Mouse (Mus musculus): ENCODE results near the gene Cntn1.

Cntn1 gene

DNA sequence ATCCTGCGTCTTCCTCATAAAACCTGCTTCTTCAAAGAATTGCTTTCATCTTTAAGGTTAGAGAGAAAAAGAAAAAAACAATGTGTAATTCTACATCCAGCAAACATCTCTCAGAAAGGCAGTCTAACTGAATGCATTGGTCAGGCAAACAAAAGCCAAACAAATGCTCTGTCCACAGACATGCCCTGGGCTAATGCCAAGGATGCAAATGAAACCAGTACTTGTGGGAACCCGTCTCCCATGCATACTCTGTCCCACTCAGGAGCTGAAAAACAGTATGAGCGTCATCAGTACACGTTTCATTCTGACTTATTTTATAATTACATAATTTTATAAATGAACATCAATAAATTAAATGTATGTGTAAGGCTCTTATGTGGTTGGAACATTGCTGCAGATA lies 91.0 kb downstream of the Cntn1 start:
- no peak for DNase-seq

DNA sequence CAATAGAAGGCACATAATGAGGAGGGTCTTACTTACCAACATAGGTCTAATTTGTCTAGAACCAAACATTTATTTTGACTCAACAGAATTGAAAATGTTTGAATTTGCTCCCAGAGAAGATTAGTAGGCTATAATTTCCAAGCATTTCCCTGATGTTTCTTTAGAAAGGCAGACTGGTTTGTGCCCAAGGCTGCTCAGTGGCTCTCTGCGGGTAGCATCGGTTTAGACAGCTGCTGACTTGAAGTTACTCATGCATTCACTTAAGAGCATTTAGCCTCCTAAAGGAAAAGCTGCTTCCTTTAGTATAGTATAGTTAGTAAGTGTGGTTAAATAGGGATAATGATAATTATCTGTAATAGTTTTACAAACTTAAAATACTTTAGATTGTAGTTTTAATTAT lies 104.0 kb downstream of the Cntn1 start:
- no peak for DNase-seq

DNA sequence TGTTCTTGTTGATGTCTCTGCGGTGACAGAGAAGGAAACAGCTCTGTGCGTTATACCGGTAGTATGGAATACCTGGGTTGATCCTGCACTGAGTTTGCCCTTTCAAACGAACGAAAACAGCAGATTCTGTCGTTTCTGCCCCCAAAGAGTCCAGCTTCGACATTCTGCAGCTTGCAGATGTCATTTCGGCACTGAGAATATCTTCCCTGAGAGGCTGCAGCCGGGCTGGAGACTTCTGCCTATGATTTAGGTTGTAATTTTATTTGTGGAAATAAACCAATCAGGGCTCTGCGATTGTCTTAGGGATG lies 109.8 kb downstream of the Cntn1 start:
- DNase-seq: no peak

DNA sequence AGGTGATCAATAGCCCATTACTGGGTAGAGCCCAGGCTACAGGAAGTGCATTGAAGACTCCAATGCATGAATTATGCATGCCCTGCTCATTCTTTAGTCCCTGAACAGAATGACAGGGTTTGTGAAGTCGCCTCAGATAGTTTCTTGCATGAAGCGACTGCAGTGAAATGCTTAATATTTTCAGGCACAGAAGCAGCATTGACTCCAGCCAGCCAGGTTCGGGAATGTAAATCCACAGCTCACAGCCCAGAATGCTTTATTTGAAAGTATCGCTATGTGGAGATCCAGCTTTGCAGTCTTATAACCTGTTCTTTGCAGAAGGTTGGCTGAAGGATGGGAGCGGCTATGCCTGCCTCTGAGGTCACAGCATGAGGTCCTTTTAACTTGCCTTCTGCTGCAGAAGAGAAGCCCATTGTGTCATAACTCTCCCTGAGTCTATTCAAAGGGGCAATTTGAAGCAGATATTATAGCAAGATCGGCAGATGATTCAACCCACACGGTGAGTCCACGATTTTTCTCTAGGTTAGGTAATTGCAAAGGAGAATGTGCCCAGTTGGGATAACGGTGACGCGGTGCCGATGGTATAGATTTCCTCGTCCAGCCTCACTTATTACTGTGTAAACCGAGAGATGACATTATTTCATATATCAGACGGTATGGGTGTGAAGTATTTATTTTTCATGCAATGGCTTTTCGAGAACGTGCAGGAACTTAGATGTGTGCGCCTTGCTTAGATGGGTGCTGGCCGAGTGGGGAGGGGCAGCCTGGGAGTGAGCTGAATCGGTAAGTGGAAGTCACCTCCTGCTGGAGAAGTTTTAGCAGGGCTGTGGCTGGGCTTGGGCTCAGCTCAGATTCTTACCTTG lies 110.4 kb downstream of the Cntn1 start:
- DNase-seq: no peak

DNA sequence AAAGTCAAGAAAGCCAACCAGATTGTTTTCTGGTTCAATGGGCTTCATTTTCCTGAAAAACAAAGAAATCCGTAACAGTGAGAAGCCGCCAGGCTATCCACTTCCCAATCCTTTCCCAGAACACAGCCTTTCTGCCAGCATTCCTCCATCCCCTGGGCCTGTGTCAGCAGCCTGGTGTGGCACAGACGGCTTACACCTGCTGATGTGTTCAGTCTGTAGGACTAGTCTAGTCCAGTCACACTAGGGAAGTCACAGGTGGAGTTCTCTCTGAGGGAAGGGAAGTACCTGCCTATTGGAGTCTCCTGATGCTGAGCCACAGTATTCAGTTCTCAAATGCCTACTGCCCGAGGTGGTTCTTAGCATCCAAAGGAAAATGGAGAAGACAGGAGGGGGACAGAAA lies 111.9 kb downstream of the Cntn1 start:
- no peak for DNase-seq

DNA sequence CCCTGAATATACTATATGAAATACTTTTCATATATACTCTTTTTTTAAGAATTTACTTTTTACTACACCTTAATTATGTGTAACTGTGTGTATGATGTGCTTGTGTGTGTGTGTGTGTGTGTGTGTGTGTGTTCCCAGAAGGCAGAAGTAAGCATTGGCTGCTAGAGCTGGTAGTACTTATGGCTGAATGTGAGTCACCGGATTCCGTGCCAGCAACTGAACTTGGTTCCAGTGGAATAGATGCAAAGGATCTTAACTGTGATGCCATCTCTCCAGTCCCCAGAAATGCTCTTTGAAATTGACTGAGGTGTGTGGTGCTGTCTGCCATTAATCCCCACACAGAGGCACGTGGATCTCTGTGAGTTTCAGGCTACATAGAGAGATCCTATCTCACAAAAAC lies 113.2 kb downstream of the Cntn1 start:
- DNase-seq: no peak

DNA sequence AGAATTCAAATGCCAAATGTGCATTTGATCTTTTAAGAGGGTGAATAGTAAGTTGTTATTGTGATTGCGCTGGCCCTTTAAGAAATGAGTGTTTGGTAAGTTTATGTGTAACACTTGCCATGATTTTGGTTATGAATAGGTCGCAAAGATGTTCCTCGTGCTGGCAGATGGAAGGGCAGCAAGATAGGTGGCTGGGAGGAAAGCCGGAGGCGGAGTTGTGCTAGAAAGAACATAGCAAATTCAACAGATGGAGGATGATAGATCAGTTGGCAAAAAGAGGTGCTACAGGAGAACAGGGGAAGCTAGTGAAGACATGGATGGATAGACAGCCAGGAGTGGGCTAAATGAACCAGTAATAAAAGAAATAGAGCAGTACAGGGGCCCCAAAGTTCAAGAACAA lies 115.3 kb downstream of the Cntn1 start:
- no peak for DNase-seq

DNA sequence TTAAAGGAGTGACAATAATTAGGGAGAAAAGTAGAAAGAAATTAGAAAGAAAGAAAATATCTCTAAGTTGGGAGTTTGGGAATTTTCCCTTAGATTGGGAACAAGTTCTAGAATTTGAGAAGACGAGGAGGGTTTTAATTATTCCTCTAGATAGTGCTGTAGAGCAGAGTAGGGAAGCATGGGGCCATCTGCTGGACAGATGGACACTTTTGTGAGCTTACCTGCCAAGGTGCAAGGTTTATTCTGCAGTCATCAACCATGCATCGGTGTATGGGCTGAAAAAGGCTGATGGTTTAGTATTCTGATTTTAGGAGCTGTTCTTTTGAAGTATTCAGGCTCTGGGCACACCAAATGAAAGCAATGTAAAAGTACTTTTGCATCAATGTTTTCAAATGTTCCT lies 124.8 kb downstream of the Cntn1 start:
- no peak for DNase-seq

DNA sequence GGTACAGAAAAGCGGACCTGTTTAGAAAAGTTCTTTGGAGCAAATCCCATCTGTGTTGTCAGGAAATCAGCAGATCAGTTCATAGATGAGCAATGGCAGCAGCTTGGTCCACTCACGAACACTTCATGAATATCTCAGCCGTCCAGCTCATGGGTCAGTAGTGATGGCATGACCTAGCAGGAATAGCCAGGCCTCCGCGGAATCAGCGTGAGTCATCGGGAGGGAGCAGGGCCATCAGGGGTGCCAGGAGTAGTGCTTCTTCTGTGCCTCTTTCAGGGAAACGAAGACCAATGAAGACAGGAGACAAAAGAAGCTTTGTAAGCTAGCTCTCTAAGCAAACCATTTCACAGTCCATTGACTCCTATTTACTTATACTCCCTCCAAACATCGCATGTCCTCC lies 126.4 kb downstream of the Cntn1 start:
- no peak for DNase-seq

DNA sequence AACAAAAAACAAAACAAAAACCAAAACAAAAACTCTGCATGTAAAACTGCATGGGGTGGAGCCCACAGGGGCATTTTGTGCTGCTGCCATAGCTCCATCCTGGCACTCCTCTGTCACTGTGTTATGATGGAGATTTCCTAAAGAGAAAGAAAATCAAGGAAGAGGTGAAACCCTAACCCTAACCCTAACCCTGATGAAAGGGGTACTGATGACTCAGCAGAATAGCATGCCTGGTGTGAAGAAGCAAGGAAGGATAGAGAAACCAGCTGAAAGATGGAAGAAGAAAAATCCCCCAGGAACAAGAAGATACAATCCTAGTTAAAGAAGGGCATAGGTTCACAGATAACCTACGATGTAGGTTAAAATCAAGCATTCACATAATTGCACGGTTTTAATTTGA lies 134.5 kb downstream of the Cntn1 start:
- no peak for DNase-seq

DNA sequence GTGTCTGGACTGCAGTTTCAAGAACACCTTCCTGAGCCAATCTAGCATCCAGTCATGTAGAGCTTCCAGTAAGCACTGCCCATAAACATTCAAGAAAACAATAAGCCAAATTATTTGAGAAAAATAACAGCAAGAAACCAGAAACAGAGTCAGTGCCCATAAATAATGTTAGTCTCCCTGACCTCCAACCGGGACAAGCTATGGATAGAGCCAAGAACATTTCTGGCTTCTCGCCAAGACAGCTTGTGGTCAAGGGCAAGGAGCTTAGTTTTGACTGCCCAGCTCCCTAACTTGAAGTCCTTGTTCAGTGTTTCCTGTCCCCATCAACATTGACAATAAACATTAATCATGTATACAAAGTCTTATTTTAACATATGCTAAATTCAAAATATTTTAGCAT lies 139.0 kb downstream of the Cntn1 start:
- no peak for DNase-seq

DNA sequence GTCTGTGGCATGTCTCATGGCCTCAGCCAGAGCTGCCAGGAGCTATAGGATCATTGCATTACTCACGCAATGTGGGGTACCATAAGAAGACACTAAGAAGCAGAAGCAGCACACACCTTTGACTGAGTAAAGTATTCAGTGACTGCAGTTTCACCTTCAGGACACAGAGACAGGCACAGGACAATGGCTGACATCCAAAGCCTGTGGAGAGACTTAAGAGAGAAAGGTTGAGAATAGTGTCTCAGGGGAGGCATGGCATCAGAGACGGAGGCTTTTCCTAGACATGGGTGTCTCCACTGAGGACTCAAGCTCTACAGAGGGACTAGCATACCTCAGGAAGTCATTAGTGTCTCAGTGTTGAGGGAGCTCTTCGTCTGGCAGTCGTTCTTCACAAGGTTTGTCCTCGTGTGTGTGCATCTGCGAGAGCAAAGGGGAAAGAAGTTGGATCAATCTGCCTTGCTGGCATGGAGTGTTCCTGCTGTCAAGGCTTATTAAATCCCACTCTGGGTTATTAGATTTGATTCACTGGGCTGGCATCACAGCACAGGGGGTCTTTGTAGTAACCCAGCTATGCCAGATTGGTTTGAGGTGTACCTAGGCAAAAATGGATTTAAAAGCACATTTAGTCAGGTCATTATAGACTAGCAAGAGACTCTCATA lies 149.5 kb downstream of the Cntn1 start:
- DNase-seq: no peak

DNA sequence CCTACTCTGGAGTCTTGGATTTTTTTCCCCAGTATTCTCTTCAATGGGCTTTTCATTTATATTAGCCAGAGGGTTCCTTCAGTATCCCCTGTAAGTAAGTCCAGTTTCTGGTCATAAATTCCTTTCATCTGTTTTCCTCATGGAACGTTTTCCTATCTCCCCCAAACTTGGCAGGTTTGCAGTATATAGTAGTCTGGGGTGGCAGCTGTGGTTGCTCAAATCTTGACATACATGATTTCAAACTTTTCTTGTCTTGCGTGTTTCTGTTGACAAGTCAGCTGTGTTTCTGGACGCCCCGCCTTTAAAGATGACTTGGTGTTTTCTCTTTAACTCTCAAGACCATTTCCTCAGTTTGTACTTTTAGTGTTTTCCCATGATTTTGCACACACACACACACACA lies 155.7 kb downstream of the Cntn1 start:
- DNase-seq: no peak

DNA sequence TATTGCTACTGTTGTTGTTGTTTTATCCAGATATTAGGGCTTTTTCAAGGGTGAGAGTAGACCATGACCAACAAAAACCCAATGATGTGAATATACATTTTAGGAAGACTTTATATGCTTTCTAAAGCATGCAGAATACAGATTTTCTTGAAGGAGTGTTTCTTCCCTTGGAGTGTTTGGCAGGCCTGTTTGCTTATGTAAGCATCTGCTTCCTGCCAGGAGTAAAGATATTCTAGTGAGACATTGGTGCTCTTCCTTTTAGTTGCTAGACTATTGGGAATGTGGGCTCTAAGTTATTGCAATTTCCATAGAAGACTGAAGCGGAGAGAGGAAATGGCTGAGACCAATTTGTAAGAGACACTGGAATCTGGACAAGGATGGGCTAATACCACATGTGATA lies 158.8 kb downstream of the Cntn1 start:
- DNase-seq: no peak

DNA sequence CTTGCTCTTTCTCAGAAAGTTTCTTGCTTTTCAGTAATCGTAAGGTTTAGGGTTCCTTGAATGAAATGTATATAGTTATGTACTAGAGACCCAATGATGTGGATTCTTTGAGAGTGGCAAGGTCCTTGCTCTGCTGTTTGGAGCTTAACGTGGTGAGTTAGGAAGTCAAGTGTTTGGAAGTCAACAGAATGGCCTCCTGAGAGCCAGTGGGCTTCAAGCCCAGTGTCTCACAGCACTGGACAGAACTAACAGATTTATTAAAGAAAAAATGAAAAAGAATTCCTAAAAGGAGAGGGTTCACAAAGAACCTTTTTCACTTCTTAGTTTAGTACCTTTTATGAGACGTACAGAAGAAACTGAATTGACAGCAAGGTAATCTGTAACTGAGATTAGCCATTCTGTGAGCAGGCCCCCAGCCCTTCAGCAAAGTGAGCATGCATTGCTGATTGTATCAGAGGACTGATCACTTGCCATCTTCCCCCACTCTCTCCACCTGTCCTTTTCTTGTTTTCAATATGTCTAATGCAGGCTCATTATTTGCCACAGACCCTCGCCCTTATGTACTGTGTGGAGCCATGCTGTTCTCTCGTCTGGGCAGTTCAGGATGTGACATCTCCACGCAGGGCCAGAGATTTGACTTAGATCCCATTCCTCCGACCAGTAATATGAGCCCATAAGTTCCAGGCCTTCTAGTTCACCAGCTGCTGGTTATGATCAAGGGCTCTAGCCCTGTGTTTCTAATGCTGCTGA lies 159.7 kb downstream of the Cntn1 start:
- DNase-seq: no peak

DNA sequence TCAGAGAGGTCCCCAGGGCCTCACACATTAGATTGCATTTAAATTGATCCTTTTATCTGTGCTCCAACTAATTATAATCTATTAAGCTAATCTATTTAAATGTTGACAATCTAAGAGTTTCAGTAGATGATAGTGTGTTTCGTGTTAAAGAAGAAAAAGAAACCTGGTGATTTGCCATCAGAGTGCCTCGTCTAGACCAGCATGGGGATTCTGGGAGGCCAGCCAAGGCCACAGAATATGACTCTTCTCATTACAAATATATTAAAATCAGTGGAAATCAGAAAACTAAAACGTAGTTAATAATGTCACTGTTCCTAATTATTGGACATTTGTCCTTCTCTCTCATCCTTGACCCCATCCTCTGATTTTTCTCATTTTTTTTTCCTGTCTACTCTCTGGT lies 164.9 kb downstream of the Cntn1 start:
- no peak for DNase-seq

DNA sequence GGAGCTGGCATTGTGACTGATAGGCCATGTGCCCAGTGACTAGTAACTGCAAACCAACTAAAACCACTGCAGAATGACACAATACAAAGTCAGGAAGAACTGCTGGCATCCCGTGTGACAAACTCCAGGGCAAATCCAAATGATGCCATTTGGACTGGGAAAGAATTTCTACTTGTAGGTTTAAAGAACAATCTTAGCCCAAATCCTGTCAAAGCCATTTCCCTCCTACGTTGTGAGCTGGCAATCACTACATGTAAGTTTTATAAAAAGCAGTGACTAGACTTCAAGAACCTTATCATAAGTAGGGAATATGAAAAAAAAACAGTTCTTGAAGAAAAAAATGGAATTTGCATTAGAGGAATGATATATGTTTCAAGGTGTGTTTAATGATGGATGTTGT lies 170.5 kb downstream of the Cntn1 start:
- no peak for DNase-seq

DNA sequence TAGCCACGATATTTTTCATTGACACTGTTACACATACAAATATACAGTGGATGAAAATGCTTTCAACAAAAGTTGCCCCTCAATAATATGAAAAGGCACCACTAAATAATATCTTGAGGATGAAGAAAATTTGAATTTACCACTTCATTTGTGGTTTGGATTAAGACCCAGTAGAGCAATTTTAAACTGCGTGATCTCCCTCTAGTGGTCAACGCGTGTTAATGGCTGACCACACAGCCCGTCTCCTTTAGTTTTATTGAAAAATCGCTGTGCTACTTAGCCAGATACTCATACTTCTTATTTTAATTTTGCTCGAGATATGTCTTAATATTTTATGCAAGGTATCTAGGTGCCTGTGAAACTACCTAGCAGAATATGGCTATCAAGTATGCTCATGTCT lies 180.4 kb downstream of the Cntn1 start:
- DNase-seq: peak; percentile 8

DNA sequence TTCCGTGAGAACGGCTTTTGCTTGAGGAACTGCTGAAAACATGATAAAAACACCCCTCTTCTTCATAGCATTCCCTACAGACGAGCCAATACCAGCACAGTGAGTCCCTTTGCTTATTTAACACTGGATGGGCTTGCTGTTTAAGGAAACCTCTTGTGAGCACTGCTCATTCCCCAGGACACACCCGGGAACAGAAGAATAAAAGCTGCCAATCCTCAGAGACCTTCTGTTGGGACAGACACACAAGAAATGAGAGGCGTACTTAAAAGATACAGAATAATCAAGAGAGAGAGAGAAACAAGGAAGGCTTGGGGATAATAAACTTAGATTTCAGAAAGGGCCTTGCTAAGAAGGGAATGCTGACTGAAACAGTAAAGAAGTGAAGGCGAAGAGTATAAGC lies 184.9 kb downstream of the Cntn1 start:
- DNase-seq: no peak

DNA sequence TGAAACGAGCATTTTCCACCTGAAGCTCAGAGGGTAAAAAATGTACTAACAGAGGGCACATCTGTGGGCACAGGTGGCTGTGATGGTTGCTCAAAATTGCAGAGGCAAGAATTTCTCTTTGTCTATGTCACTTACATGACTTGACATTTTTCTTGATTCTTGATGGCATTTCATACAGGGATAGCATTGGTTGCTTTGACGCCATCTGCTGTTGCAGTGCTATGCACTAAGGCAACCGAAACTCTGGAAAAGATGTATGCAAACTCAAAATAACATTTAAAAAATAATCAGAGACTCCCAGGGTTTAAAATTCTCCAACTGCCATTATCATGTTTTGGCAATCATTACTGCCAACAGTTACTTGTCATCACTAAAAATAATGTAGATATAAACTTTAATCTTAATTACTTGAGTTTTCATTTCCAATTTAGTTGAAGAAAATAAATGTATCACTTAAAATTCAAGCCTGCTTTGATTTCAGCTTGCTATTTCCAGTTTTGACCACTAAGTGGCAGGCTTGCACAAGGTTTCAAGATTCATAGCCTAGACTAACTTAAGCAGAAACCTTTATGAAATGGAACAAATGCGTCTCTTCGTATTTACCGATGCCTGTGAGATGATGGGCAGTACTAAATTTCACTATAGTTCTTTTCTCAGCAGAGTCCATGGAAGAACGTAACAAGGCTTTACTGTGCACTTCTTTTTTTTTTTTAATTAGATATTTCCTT lies 214.2 kb downstream of the Cntn1 start:
- DNase-seq: peak; percentile 42

DNA sequence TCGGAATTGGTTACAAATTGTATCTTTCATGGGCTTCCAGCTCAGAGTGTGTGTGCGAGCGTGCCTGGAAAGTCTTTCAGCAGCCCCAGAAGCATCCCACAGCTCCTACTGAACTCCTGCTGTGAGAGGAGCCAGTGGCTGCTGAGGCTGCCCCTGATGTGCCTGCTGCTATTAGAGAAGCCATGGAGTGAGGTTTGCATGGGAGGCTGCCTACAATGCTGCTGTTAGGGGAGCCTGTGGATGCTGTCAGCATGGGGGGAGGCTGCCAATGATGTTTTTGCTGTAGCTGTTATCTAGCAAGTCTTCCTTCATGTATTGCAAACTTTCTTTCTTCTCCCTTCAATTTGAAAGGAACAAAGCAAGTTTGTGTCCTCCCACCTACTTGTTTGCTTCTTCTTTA lies 217.4 kb downstream of the Cntn1 start:
- DNase-seq: no peak

DNA sequence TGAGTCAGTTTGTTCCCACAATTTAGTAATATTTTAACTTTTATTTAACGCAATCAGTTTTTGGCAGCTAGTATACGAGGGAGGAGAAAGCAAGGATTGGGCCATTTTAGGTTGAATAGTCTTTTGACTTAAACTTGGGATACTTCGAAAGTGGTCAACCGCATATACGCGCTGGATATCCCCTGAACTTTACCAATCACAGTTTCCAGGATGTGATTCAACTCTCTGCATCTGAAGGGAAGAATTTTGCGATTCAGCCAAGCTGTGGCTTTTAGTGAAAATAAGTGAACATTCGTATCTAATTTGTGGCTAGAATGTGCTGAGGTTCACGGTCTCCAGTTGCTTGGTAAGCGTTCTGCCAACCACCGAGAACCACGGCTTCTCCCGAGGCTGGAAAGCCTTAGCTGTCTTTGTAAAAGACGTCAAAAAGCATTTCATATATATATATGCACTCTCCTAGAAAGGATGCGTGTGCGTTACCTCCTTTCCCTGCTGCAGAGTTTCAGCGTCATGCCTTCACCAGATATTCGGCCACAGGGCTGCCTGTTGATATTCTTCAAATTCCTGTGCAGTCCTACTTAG lies 217.9 kb downstream of the Cntn1 start:
- no peak for DNase-seq

DNA sequence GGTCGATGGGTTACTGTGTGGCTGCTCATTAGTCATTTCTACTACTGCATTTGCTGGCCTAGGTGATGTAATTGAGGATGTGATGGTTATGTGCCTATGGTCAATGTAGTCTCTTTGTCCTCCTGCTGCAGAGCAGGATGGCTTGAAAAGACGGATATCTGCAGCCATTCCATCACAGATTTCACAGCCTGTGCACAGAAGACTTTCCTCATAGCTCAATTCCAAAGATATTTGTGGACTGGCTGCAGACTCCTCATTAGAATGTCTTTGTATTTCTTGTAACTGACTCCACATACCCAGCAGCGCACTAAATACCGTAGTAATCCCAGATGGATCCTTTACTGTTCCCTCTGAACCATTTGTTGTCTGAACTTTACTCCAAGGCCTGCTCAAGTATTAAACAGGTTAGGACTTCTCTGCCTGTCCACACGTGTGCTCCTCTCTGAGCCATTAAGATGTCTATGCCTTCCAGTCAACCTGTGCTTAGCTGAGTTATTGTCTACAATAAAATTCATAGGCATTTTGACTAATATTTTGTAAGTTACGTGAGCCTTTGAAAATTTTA lies 220.9 kb downstream of the Cntn1 start:
- DNase-seq: no peak

Measured in thymus, postnatal 4 days (tissue).